18 mouse cellular contexts compared by ENCODE assay signal in the genomic region with DNA sequence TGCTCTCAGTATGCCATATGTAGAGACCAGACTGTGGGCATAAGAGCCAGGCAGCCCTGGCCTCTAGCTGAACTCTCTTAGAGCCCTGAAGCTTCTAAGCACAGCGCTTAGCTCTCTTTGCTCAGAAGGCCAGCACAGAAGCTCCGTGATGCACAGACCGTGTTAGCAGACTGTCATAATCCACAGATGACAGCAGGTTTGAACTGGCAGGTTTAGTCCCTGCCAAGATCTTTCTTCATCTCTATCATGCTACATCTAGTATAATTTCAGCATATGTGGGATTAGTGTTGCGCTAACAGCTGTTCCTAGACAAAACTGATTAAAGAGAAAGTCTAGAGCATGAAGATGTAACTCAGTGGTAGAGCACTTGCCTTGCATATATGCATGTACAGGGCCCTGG.
DNase-seq lines count a peak whose midpoint lies in the region; ATAC-seq and TF ChIP-seq lines count a peak whose summit lies in the region.
"Had no signal": no experiment of that assay in that cellular context is flagged by ENCODE, and none has a peak within 500 bp of the region (broad histone marks: within the 10 kb centered on the region; RNA-seq: fewer than 3 reads in every experiment).

No protein-coding gene starts in this region.

- ATAC-seq in forebrain, postnatal 0 days, result peak; percentile 73
- no peak for ATAC-seq in kidney, embryonic 14.5 days (ENCODE audit: low FRiP score, low TSS enrichment)
- ATAC-seq: intestine, postnatal 0 days had no signal

- no peaks in the 10 kb centered on the region for H3K9me3 ChIP-seq in forebrain, postnatal 0 days (ENCODE audit: low read length)
- H3K9me3 ChIP-seq in kidney, embryonic 14.5 days (ENCODE audit: control insufficient read depth, low read length), result no peaks in the 10 kb centered on the region
- H3K9me3 ChIP-seq: embryonic facial prominence, embryonic 12.5 days; limb, embryonic 15.5 days had no signal

- H3K27me3 ChIP-seq in forebrain, postnatal 0 days (ENCODE audit: insufficient read depth, low read length), result no peaks in the 10 kb centered on the region
- H3K27me3 ChIP-seq in kidney, embryonic 14.5 days (ENCODE audit: control insufficient read depth, insufficient read depth, low read length), result no peaks in the 10 kb centered on the region
- H3K27me3 ChIP-seq: embryonic facial prominence, embryonic 12.5 days; limb, embryonic 15.5 days; megakaryocyte, embryonic 14.5 days had no signal

- H3K4me1 ChIP-seq in forebrain, postnatal 0 days (ENCODE audit: insufficient read depth), result no peaks in the 10 kb centered on the region
- H3K4me1 ChIP-seq in kidney, embryonic 14.5 days (ENCODE audit: control insufficient read depth, insufficient read depth, low read length), result no peaks in the 10 kb centered on the region
- H3K4me1 ChIP-seq: embryonic facial prominence, embryonic 12.5 days; limb, embryonic 15.5 days; megakaryocyte, embryonic 14.5 days had no signal

- no peaks in the 10 kb centered on the region for H3K36me3 ChIP-seq in forebrain, postnatal 0 days (ENCODE audit: insufficient read depth)
- H3K36me3 ChIP-seq in kidney, embryonic 14.5 days (ENCODE audit: control insufficient read depth, insufficient read depth, low read length), result no peaks in the 10 kb centered on the region
- H3K36me3 ChIP-seq: embryonic facial prominence, embryonic 12.5 days; limb, embryonic 15.5 days had no signal

- H3K4me2 ChIP-seq in forebrain, postnatal 0 days (ENCODE audit: low read depth), result no peak overlapping the region
- no peak overlapping the region for H3K4me2 ChIP-seq in kidney, embryonic 14.5 days (replicated peaks; ENCODE audit: low read depth, low read length)
- H3K4me2 ChIP-seq: embryonic facial prominence, embryonic 12.5 days; hindbrain, embryonic 14.5 days; limb, embryonic 15.5 days had no signal

- H3K9ac ChIP-seq in forebrain, postnatal 0 days, result no peak overlapping the region
- H3K9ac ChIP-seq in kidney, embryonic 14.5 days (ENCODE audit: low read depth, low read length), result no peak overlapping the region
- H3K9ac ChIP-seq: embryonic facial prominence, embryonic 12.5 days; hindbrain, embryonic 14.5 days; limb, embryonic 15.5 days had no signal

- no peak overlapping the region for H3K4me3 ChIP-seq in forebrain, postnatal 0 days (ENCODE audit: low read depth, low read length)
- no peak overlapping the region for H3K4me3 ChIP-seq in kidney, embryonic 14.5 days (ENCODE audit: low read length)
- H3K4me3 ChIP-seq: embryonic facial prominence, embryonic 12.5 days; limb, embryonic 15.5 days; megakaryocyte, embryonic 14.5 days had no signal

- no peak for TF ChIP-seq CTCF in forebrain, postnatal 0 days (IDR thresholded peaks at IDR 0.05; ENCODE audit: low read depth)

- WGBS in forebrain, postnatal 0 days, result 59% methylated on average over 4 of the region's 4 CpGs
- WGBS in kidney, embryonic 14.5 days, result 91% methylated on average over 4 of the region's 4 CpGs

- peak; percentile 18 to 24 for DNase-seq in cerebellum, postnatal 14 days
- DNase-seq in cerebellum, adult 9-10 months, result no peak
- DNase-seq in left cerebral cortex, adult 11 months (ENCODE audit: low spot score), result peak; percentile 12
- DNase-seq in left cerebral cortex, postnatal 4 days, result no peak
- DNase-seq in forebrain, postnatal 0 days, result peak; percentile 68
- peak; percentile 45 to 50 for DNase-seq in layer of hippocampus, postnatal 36 days
- DNase-seq in MN1 (ENCODE audit: low spot score), result no peak
- DNase-seq: cerebellum, adult 11 months; gastrocnemius, postnatal 25 days; kidney, postnatal 14 days; lung, postnatal 10 days; right cerebral cortex, postnatal 14 days had no signal

- no peak overlapping the region for H3K27ac ChIP-seq in forebrain, postnatal 0 days (ENCODE audit: low read depth, low read length)
- no peak overlapping the region for H3K27ac ChIP-seq in kidney, embryonic 14.5 days (ENCODE audit: low read depth, low read length)
- H3K27ac ChIP-seq: embryonic facial prominence, embryonic 12.5 days; hindbrain, embryonic 14.5 days; limb, embryonic 15.5 days had no signal

- intact Hi-C loops in left cerebral cortex, postnatal 4 days (cut with DNase I), result no loop called here

Comparison
In these comparisons a context has a peak if more than half of its experiments do, and no peak if none do; other contexts are left out.
1. DNase-seq: peak in cerebellum, postnatal 14 days (2 of 2), left cerebral cortex, adult 11 months (single experiment), forebrain, postnatal 0 days (single experiment) and layer of hippocampus, postnatal 36 days (2 of 2); none in cerebellum, adult 9-10 months (single experiment), left cerebral cortex, postnatal 4 days (single experiment) and MN1 (single experiment).